Mouse (Mus musculus) C2C12 (cell line): ENCODE measurements at regions not wholly inside any gene's neighbourhood (a gene's known extent, or its start where the extent isn't known, plus 50 kb on each side); places are given as distances from the start of the nearest gene placed in this dataset.

Source experiments
- H3K27me3 ChIP-seq: one replicate; pipeline ENCODE4 v1.6.1; 2011; ENCODE audit not compliant: control insufficient read depth, insufficient read depth, insufficient read length
- H3K36me3 ChIP-seq: one replicate; pipeline ENCODE4 v1.6.1; 2011; ENCODE audit not compliant: control insufficient read depth, insufficient read depth
- H3K4me3 ChIP-seq: one replicate; pipeline ENCODE4 v1.5.1; 2011; ENCODE audit warnings: mild to moderate bottlenecking, control low read depth; ENCODE audit not compliant: poor library complexity, insufficient read depth, severe bottlenecking
- H3K79me2 ChIP-seq: one replicate; pipeline ENCODE4 v1.6.1; 2011; ENCODE audit not compliant: control insufficient read depth, insufficient read depth
- H3K79me3 ChIP-seq: one replicate; pipeline ENCODE4 v1.6.1; 2011; ENCODE audit warnings: low read depth, control low read depth
- H3ac ChIP-seq: one replicate; pipeline ENCODE3; 2011; ENCODE audit warnings: low read depth; ENCODE audit not compliant: control insufficient read depth, insufficient read length
- CEBPB ChIP-seq: IDR thresholded peaks from one replicate; pipeline ENCODE4 v1.6.1; 2011; ENCODE audit warnings: low read depth, mild to moderate bottlenecking, control low read depth, moderate library complexity
- CTCF ChIP-seq: IDR thresholded peaks from one replicate; pipeline ENCODE4 v1.5.1; 2011; ENCODE audit not compliant: control insufficient read depth, insufficient read depth, insufficient read length
- FOSL1 ChIP-seq: IDR thresholded peaks from one replicate; pipeline ENCODE4 v1.8.0; 2011; ENCODE audit warnings: mild to moderate bottlenecking, low read length; ENCODE audit not compliant: poor library complexity, insufficient read depth, severe bottlenecking
- MAX ChIP-seq: IDR thresholded peaks from one replicate; pipeline ENCODE4 v1.6.1; 2011; ENCODE audit warnings: mild to moderate bottlenecking, control low read depth
- MYOD1 ChIP-seq: IDR thresholded peaks from one replicate; pipeline ENCODE4 v1.6.1; 2011; ENCODE audit warnings: low read depth; ENCODE audit not compliant: control insufficient read depth, insufficient read length
- MYOG ChIP-seq: IDR thresholded peaks from one replicate; pipeline ENCODE4 v1.6.1; 2011; ENCODE audit not compliant: control insufficient read depth, insufficient read length; ENCODE audit errors: extremely low read depth
- USF1 ChIP-seq: IDR thresholded peaks from one replicate; pipeline ENCODE4 v1.6.1; 2011; ENCODE audit warnings: low read depth, mild to moderate bottlenecking, control low read depth, moderate library complexity

- Histone ChIP-seq H3K79me3 (no peaks in the 10 kb centered on the region), H3K79me2 (no peaks in the 10 kb centered on the region), H3K36me3 (no peaks in the 10 kb centered on the region), H3K4me3 (no peak overlapping the region), H3ac (no peak overlapping the region), H3K27me3 (no peaks in the 10 kb centered on the region)
- TF ChIP-seq CTCF: no peak
- no peak for TF ChIP-seq FOSL1
- TF ChIP-seq MYOG: no peak
- no peak for TF ChIP-seq USF1
- TF ChIP-seq MYOD1: no peak
- no peak for TF ChIP-seq CEBPB
- TF ChIP-seq MAX: no peak
Observed at GRCm38 (mm10) chr17:9775668-9776151, 106.2 kb upstream of the Pabpc6 start.

GRCm38 (mm10) chr17:9774740-9775629 is 105.5 kb upstream of the Pabpc6 start:
- TF ChIP-seq MYOD1: no peak
- Histone ChIP-seq H3K79me3 (no peaks in the 10 kb centered on the region), H3K36me3 (no peaks in the 10 kb centered on the region), H3K4me3 (no peak overlapping the region), H3K27me3 (no peaks in the 10 kb centered on the region), H3ac (no peak overlapping the region), H3K79me2 (no peaks in the 10 kb centered on the region)

- H3K27me3 ChIP-seq: no peaks in the 10 kb centered on the region
- no peak for TF ChIP-seq MAX
- TF ChIP-seq CTCF: no peak
- H3K4me3 ChIP-seq: no peak overlapping the region
- H3K79me3 ChIP-seq: no peaks in the 10 kb centered on the region
- H3K36me3 ChIP-seq: no peaks in the 10 kb centered on the region
- H3ac ChIP-seq: no peak overlapping the region
- no peaks in the 10 kb centered on the region for H3K79me2 ChIP-seq
Observed at GRCm38 (mm10) chr17:9773744-9774143, 104.2 kb upstream of the Pabpc6 start.

- Histone ChIP-seq H3K79me2 (no peaks in the 10 kb centered on the region), H3K27me3 (no peaks in the 10 kb centered on the region), H3ac (no peak overlapping the region), H3K36me3 (no peaks in the 10 kb centered on the region), H3K4me3 (no peak overlapping the region), H3K79me3 (no peaks in the 10 kb centered on the region)
- TF ChIP-seq USF1 (no peak), CEBPB (no peak), MYOD1 (no peak), CTCF (no peak), MAX (no peak), FOSL1 (no peak), MYOG (no peak)
Observed at GRCm38 (mm10) chr17:9768275-9768674, 98.8 kb upstream of the Pabpc6 start.

GRCm38 (mm10) chr17:9765680-9766250 is 96.2 kb upstream of the Pabpc6 start:
- Histone ChIP-seq H3ac (no peak overlapping the region), H3K4me3 (no peak overlapping the region), H3K79me3 (no peaks in the 10 kb centered on the region), H3K36me3 (no peaks in the 10 kb centered on the region), H3K79me2 (no peaks in the 10 kb centered on the region), H3K27me3 (no peaks in the 10 kb centered on the region)
- TF ChIP-seq MAX (no peak), MYOD1 (no peak), FOSL1 (no peak), CTCF (no peak), MYOG (no peak), CEBPB (no peak), USF1 (no peak)
